Mouse (Mus musculus) thymus, adult 2 months (tissue): Measurements from ENCODE around the gene Ptprd.

Experiments used
- CTCF ChIP-seq: fragments of 200-500 bp; IDR thresholded peaks from 2 replicates; pipeline ENCODE4 v1.5.1; 2012; ENCODE audit warnings: mild to moderate bottlenecking, control low read depth, low read length, moderate library complexity, borderline replicate concordance; ENCODE audit not compliant: control insufficient read depth, poor library complexity, insufficient read depth; ENCODE audit errors: extremely low read depth
- POLR2A ChIP-seq: fragments of 200-500 bp; IDR thresholded peaks from 2 replicates; pipeline ENCODE4 v1.6.1; 2012; ENCODE audit warnings: mild to moderate bottlenecking, low read length, control low read depth, moderate library complexity; ENCODE audit not compliant: control insufficient read depth, poor library complexity, insufficient read depth; ENCODE audit errors: extremely low read depth

DNA sequence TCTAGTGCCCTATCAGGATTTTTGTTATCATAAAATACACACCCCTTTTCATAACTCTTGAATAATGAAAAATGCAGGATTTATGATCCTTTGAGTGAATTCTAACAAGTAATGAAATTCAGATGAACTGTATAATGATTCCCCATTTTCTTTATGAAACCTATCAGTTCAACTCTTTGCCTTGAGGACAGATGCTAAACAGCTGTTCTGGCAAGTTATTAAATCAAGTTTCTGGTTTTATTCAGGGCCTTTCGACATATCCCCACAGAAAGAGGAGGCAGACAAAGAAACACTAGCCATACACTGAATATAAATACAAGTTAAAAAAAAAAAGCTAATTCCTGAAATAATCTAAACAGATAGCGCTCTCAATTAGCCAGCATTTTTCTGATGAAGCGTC is 1914.4 kb downstream of the Ptprd start:
- no peak for TF ChIP-seq CTCF
- TF ChIP-seq POLR2A = no peak
